Mouse (Mus musculus): ENCODE measurements at regions not wholly inside any gene's neighbourhood (a gene's known extent, or its start where the extent isn't known, plus 50 kb on each side); places are given as distances from the start of the nearest gene placed in this dataset.

- ChIA-PET CTCF (no interaction called here), POLR2A (no interaction called here)
These were observed 433.4 kb upstream of the Ptbp2 start for GRCm38 (mm10) chr3:120217710-120218109.

- CTCF ChIA-PET: no interaction called here
These were observed 430.5 kb upstream of the Ptbp2 start for GRCm38 (mm10) chr3:120214616-120215250.

GRCm38 (mm10) chr3:120199403-120199802 lies 415.1 kb upstream of the Ptbp2 start:
- POLR2A ChIA-PET: no interaction called here

More at GRCm38 (mm10) chr3:120214616-120215250, 430.5 kb upstream of the Ptbp2 start:
- POLR2A ChIA-PET: no interaction called here

GRCm38 (mm10) chr3:120194501-120194900 lies 410.2 kb upstream of the Ptbp2 start:
- CTCF ChIA-PET: no interaction called here
- POLR2A ChIA-PET: no interaction called here

More at GRCm38 (mm10) chr3:120199403-120199802, 415.1 kb upstream of the Ptbp2 start:
- CTCF ChIA-PET: no interaction called here

GRCm38 (mm10) chr3:120192439-120193326 lies 408.4 kb upstream of the Ptbp2 start:
- CTCF ChIA-PET: interaction anchor here in 3 of 4 experiments (0.5 to 1.4 kb wide), 4 partner anchors 452 to 980 kb away, joined by 3 to 11 read pairs (median 4); no protein-coding TSS in a partner anchor
- POLR2A ChIA-PET: interaction anchor here in 2 of 4 experiments (0.7 to 1.0 kb wide), 2 partner anchors 11 to 311 kb away, joined by 3 to 6 read pairs; no protein-coding TSS in a partner anchor

GRCm38 (mm10) chr3:120189606-120190005 lies 405.3 kb upstream of the Ptbp2 start:
- ChIA-PET CTCF (no interaction called here), POLR2A (interaction anchor here in 1 of 4 experiments (0.6 kb wide), 1 partner anchor 222 kb away, joined by 6 read pairs; no protein-coding TSS in a partner anchor)

GRCm38 (mm10) chr3:120180931-120181610 lies 396.8 kb upstream of the Ptbp2 start:
- POLR2A ChIA-PET: interaction anchor here in 1 of 4 experiments (1.1 kb wide), 1 partner anchor 11 kb away, joined by 3 read pairs; no protein-coding TSS in a partner anchor
- CTCF ChIA-PET: no interaction called here

- ChIA-PET POLR2A (no interaction called here), CTCF (no interaction called here)
These were observed 391.4 kb upstream of the Ptbp2 start for GRCm38 (mm10) chr3:120175632-120176031.

Data from embryonic stem cell, embryonic (primary cell).